Mouse (Mus musculus) fibroblast of lung, adult 2 months (primary cell): ENCODE results near the gene Hhipl1.

Experiments used
- DNase-seq: peaks from one replicate; pipeline ENCODE4 v3.0.0-alpha.2; 2011; ENCODE audit warnings: low read depth

Hhipl1 gene

DNA sequence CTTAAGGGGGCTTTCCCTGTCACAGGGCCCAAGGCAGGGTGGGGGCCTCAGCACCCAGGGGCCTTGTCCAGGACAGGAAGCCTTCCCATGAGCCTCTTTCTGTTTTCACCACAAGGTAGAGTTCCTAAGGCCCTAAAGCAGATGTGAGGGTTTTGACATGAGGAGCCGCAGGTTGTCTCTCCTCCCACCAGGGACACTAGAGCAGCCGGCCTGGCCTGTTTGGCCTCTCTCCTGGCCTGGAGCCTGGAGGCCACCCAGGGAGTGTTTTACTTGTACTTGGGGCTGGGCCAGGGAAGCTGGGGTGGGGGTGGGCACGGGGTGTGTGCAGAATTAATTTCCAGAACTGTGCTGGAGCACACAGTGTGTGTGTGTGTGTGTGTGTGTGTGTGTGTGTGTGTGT, 59.3 kb downstream of the Hhipl1 start:
- DNase-seq: no peak

- DNase-seq: no peak
These were observed 59.8 kb downstream of the Hhipl1 start for GRCm38 (mm10) chr12:108365868-108366267.

GRCm38 (mm10) chr12:108367909-108368308, 61.8 kb downstream of the Hhipl1 start:
- DNase-seq: no peak

GRCm38 (mm10) chr12:108368921-108369320, 62.9 kb downstream of the Hhipl1 start:
- no peak for DNase-seq

- DNase-seq: no peak
These were observed 64.7 kb downstream of the Hhipl1 start, which contains the start of gene Eml1 for GRCm38 (mm10) chr12:108370596-108371428. Gene Eml1, plus strand, starts transcription at chr12:108370957.

DNA sequence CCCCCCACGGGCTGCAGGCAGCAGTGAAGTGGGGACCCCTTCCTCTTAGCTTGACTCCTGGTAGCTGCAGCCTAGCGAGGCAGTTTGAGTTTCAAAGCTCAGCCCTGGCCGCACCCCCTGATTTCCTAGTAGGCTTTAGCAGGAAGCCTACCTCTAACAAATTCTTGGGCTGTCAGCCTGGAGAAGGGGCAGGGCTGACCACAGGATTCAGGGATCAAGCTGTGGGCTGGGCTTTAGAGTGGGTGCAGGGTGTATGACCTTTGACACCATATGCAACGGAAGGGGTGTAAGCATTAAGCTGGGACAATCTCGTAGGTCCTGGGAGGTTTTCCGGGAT, 65.3 kb downstream of the Hhipl1 start:
- no peak for DNase-seq

GRCm38 (mm10) chr12:108372241-108372640, 66.2 kb downstream of the Hhipl1 start:
- DNase-seq: no peak

GRCm38 (mm10) chr12:108373611-108374010, 67.5 kb downstream of the Hhipl1 start:
- no peak for DNase-seq

DNA sequence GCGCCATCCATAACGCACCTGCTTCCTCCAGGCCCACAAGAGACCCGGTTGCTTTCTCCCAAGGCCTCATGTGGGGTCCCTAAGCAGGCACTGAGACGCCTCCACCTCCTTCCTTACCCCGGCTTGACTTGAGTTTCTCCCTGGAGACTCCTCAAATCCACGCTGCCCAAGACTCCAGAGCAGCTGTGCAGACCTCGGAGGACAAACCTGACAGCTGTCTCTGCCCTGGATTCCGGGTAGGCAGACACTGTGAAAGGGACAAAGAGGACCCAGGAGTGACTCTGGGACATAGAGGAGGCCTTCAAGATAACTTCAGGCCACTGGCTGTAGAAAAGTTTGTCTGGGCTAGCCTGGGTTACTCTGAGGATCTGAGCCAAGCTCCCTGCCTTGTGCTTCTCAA, 68.6 kb downstream of the Hhipl1 start:
- DNase-seq: no peak

DNA sequence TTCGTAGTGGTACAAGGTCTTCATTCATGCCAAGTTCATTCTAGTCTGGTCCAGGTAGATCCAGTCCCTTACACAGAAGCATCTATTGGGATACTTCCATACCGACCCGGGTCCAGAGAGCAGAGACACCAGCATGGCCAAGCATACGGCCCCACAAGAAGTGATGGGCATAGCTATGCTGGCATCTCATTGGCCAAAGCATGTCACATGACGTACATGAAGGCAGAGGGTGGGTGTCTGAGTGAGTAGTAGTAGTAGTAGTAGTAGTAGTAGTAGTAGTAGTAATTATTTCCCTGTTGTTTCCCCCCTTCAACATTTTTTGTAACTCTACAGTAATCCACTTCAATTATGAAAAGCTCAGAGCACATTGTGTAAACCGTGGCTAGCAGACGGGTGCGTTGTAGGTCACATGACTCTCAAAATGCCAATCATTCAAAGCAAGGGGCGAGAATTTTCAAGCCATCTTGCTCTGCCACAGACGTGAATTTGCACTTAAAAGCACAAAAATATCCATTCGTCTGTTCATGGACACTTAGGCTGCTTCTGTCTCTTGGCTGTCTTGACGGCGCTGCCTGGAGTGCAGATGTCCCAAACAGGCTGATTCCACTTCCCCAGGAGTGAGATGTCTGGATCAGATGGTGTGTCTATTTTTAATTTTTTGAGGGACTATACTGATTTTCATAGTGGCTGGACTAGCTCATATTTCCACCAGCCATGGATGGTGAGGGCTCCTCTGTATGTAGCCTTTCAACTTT, 72.5 kb downstream of the Hhipl1 start:
- no peak for DNase-seq
